Mouse (Mus musculus) stomach, embryonic 14.5 days (tissue): ENCODE data around the gene Med12. TPM values are rescaled to one million over a fixed set of nuclear protein-coding genes. Genes with fewer than 3 reads are reported as not detected.

Experiments used
- ATAC-seq: fragments of 200-750 bp; cut with Nextera tagmentation; 2 replicates; pipeline ENCODE4 v1.8.0; 2017; ENCODE audit warnings: low read depth, moderate TSS enrichment; ENCODE audit not compliant: insufficient number of reproducible peaks, insufficient read depth, low FRiP score
- H3K27ac ChIP-seq: fragments of 300-500 bp; sonication (generic); 2 replicates; pipeline ENCODE4 v1.5.1; 2014; ENCODE audit warnings: mild to moderate bottlenecking, low read length, moderate library complexity, mixed read lengths
- H3K27me3 ChIP-seq: fragments of 300-500 bp; sonication (generic); 2 replicates; pipeline ENCODE4 v1.6.1; 2014; ENCODE audit warnings: low read length, control low read depth, mixed read lengths; ENCODE audit not compliant: control insufficient read depth, insufficient read depth
- H3K36me3 ChIP-seq: fragments of 300-500 bp; sonication (generic); 2 replicates; pipeline ENCODE4 v1.6.1; 2014; ENCODE audit warnings: mild to moderate bottlenecking, control low read depth, low read length, moderate library complexity, mixed read lengths; ENCODE audit not compliant: control insufficient read depth, insufficient read depth
- H3K4me1 ChIP-seq: fragments of 300-500 bp; sonication (generic); 2 replicates; pipeline ENCODE4 v1.6.1; 2014; ENCODE audit warnings: low read length, control low read depth, mixed read lengths; ENCODE audit not compliant: control insufficient read depth, insufficient read depth
- H3K4me2 ChIP-seq: fragments of 300-500 bp; sonication (generic); replicated peaks from 2 replicates; pipeline ENCODE4 v1.6.1; 2014; ENCODE audit warnings: low read depth, low read length, control low read depth
- H3K4me3 ChIP-seq: fragments of 300-500 bp; sonication (generic); 2 replicates; pipeline ENCODE4 v1.5.1; 2014; ENCODE audit warnings: low read depth, low read length, control low read depth
- H3K9ac ChIP-seq: fragments of 300-500 bp; sonication (generic); replicated peaks from 2 replicates; pipeline ENCODE4 v1.6.1; 2014; ENCODE audit warnings: low read depth, mild to moderate bottlenecking, control low read depth, low read length, moderate library complexity, mixed read lengths
- H3K9me3 ChIP-seq: fragments of 300-500 bp; sonication (generic); 2 replicates; pipeline ENCODE4 v1.6.1; 2016; ENCODE audit warnings: low read depth, low read length, control low read depth; ENCODE audit not compliant: control insufficient read depth
- WGBS: fragments of 180-500 bp; shearing (Covaris S2); extraction: QIAGEN DNeasy Blood & Tissue Kit; methylation state at CpG from one replicate; pipeline ENCODE4 v1.1.7; 2014; 5-methylcytosine and 5-hydroxymethylcytosine counted together
- polyA plus RNA-seq: library from polyadenylated mRNA; unstranded; fragments of >200 nt; fragmentation: Nextera tagmentation; extraction: Ambion mirVana; gene quantifications from 2 replicates; pipeline ENCODE4 v1.2.1, GENCODE M21; 2014

Gene Med12
- polyA plus RNA-seq, 1 experiment from 2014 or later: 46.8 TPM

DNA sequence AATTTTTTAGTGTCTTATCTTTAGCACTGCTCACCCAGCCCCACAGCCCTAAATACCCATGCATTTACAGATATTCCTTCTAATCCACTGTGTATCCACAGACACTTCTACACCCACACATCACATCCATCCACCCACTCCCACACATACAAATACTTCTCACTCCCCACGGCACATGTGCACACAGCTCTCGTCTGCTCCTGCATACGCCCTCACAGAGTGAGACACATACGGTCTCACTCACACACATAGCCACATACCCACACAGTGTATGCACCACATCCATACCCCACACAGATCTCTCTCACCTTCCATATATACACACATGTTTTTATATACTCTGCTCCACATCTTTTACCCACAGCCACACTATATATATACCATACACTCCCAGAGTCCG is 35.5 kb downstream of the Med12 start:
- whole genome bisulfite sequencing: 81% methylated on average over 5 of the region's 5 CpGs

DNA sequence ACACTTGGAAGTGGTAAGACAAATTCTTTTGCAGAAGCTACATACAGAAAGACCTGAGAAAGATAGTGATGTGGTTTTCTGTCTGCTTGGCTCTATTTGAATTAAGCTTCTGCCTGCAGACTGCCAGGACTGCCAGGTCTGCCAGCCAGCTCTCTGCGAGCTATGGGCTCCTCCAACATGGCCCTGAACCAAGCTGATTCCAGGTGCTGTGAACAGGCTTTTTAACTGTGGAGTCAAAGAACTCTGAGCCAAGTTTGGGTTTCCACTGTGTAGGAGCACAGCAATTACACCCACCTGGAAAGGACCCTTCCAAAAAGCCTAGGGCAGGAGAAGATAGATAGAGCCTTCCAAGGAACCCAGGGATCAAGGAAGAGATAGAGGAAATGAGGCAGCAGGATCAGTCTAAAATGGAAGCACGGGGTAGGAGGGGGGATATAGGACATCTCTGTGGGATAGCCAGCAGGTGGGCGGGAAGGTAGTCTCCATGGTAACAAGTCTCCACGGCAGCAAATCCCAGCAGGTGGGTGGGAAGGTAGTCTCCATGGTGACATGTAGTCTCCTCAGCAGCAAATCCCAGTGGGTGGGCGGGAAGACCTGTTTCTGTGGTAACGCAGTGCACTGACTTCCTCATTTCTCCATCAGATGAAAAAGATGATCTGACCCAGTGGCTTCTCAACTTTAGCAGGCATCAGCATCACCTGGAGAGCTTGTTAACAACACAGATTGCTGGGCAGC is 40.0 kb downstream of the Med12 start:
- H3K27ac ChIP-seq: no peak overlapping the region
- H3K4me3 ChIP-seq: no peak overlapping the region
- H3K36me3 ChIP-seq: no peaks in the 10 kb centered on the region
- WGBS: 56% methylated on average over 6 of the region's 6 CpGs
- no peaks in the 10 kb centered on the region for H3K27me3 ChIP-seq
- H3K4me1 ChIP-seq: no peaks in the 10 kb centered on the region
- no peak overlapping the region for H3K9ac ChIP-seq
- H3K9me3 ChIP-seq: no peaks in the 10 kb centered on the region
- no peak for ATAC-seq
- no peak overlapping the region for H3K4me2 ChIP-seq

More for the DNA sequence above, 35.5 kb downstream of the Med12 start:
- Histone ChIP-seq H3K9ac (no peak overlapping the region), H3K4me1 (no peaks in the 10 kb centered on the region), H3K9me3 (no peaks in the 10 kb centered on the region), H3K36me3 (no peaks in the 10 kb centered on the region), H3K4me2 (no peak overlapping the region), H3K4me3 (no peak overlapping the region), H3K27ac (no peak overlapping the region), H3K27me3 (no peaks in the 10 kb centered on the region)
- no peak for ATAC-seq

DNA sequence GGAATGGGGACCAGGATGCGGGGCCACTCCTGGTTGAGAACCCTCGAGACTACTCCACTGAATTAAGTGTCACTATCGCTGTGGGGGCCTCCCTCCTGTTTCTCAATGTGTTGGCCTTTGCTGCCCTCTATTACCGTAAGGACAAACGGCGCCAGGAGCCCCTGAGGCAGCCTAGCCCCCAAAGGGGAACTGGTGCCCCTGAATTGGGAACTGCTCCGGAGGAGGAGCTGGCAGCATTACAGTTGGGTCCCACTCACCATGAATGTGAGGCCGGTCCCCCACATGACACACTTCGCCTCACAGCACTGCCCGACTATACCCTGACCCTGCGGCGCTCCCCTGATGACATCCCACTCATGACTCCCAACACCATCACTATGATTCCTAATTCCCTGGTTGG is 45.9 kb downstream of the Med12 start:
- no peak for ATAC-seq
- H3K9me3 ChIP-seq: no peaks in the 10 kb centered on the region
- WGBS: 94% methylated on average over 12 of the region's 12 CpGs
- H3K27me3 ChIP-seq: no peaks in the 10 kb centered on the region
- no peaks in the 10 kb centered on the region for H3K4me1 ChIP-seq
- no peak overlapping the region for H3K27ac ChIP-seq
- H3K4me3 ChIP-seq: no peak overlapping the region
- H3K36me3 ChIP-seq: no peaks in the 10 kb centered on the region
- H3K9ac ChIP-seq: no peak overlapping the region
- H3K4me2 ChIP-seq: no peak overlapping the region

DNA sequence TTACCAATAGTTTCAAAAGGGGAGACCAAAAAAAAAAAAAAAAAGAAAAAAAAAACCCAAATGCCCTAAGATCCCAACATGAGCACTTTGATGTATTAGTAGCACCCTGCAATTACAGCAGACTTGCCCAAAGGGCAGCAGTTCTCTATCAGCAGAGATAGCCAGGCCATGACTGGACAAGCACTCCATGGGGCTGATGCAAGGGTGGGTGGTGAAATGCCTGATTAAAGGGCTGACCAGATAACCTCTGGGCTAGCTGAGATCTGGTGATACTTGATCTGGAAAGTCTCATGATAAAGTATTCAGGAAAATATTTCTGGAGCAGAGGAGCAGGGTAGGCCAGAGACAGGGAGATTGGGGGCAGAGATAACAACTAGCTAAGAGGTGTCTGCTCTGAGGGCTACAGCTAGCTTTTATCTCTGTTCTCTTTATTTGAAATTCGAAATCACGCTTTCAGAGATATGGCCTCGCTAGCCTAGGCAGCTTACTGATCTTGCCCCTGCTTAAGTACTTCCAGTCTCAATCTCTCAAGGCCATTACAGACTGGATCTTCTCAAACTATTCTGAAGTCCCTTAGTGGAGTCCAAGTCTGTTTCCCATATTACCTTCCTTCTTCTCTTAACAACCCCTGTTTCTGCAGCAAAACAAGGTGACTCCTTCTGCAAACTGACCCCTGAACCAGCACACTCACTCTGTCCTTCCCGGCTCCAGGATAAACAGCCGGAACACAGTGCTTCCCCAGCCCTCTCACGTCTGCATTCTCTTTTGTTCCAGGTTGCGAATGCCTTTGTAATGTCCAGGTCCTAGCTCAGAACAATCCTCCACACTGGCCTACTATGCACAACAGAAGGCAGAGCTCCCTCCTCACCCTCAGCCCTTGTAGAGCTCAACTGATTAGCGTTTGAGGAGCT is 52.4 kb downstream of the Med12 start:
- WGBS: 52% methylated on average over 8 of the region's 8 CpGs
- Histone ChIP-seq H3K36me3 (no peaks in the 10 kb centered on the region), H3K9ac (no peak overlapping the region), H3K4me2 (no peak overlapping the region), H3K4me1 (no peaks in the 10 kb centered on the region), H3K9me3 (no peaks in the 10 kb centered on the region), H3K4me3 (no peak overlapping the region), H3K27ac (no peak overlapping the region), H3K27me3 (no peaks in the 10 kb centered on the region)
- ATAC-seq: no peak

DNA sequence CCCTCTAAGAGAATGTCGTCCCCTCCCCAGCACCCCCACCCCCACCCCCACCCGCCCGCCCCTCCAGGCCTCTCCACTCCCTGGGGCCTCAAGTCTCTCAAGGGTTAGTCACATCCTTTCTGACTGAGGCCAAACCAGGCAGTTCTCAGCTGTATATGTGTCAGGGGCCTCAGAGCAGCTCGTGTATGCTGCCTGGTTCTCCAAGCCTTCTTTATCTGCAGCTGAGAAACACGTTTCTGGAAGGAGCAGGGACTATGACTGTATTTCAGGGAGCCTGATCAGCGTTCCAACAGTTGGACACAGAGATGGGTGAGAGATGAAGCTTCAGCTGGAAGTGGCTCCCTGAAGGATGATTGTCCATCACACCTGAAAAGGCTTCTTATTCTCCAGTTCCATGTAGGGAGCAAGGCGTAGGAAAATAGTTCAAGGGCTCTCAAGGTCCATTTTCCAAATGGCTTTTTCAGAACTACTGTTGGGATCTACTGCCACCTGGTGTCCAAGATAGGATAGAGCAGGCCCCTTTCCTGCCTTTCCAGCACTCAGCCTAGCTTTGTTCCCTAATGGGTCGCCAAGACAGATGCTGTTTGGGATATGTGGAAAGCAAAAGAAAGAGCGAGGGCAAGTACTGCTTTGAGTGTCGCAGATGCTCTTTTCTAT is 55.7 kb downstream of the Med12 start:
- 25% methylated on average over 10 of the region's 10 CpGs for WGBS
- no peak overlapping the region for H3K4me2 ChIP-seq
- no peak overlapping the region for H3K4me3 ChIP-seq
- no peak for ATAC-seq
- no peaks in the 10 kb centered on the region for H3K4me1 ChIP-seq
- H3K9ac ChIP-seq: no peak overlapping the region
- H3K9me3 ChIP-seq: no peaks in the 10 kb centered on the region
- H3K36me3 ChIP-seq: no peaks in the 10 kb centered on the region
- no peak overlapping the region for H3K27ac ChIP-seq
- no peaks in the 10 kb centered on the region for H3K27me3 ChIP-seq

DNA sequence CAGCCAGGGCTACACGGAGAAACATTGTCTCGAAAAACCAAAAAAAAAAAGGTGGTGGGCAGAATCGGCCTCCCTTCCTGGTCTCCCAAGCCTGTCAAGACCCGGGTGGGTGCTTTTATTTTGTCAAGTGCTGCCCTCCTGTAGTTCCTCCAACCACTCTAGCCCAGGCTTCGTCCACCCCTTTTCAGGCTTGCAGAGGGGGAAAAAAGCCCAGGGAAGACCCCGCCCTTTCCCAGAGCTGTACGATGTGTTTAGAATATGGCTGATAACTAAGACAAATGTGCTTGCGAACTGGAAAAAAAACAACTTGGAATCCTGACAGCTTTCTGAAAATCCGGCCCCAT is 58.2 kb downstream of the Med12 start:
- ATAC-seq: peak; percentile 43
- H3K9ac ChIP-seq: no peak overlapping the region

DNA sequence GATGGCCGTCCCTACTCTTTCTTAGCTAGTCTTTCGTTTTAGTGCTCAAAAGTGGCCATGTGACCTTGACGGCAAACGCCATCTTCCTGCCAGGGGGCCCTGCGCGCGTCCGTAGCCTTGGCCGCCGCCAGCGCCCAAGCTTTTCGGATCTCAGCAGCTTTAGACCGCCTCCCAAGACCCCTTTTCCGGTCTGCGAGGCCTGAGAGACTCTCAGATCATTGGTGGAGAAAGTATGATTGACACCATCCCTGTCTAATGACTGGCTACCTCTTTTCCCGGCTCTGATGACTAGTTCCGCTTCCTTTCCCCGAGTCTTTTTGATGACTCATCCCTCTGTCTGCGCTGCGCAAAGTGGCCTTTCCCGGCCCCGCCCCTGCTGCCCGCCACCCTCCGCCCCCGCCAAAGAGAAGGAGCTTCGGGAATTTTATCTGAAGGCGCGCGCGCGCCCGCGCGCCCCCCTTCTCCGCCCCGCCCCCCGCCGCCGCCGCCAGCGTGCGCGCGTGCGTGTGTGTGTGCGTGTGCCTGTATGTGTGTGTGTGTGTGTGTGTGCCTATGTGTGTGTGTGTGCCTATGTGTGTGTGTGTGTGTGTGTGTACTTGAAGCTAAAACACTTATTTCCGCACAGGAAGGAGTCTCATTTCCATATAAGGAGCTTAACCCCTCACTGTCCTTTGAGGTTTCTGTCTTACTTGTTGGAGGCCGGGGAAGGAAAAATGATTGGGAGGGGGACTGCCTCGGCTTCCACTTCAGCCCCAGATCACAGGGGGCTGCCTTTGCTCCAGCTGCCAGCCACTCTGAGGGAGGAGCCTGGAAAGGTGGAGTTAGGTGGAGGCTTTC is 58.8 kb downstream of the Med12 start:
- Histone ChIP-seq H3K36me3 (no peaks in the 10 kb centered on the region), H3K4me3 (peak overlapping the region; percentile 24; the same call in 1 of the 2 replicates), H3K9ac (no peak overlapping the region; the same call in 1 of the 2 replicates), H3K4me2 (peak overlapping the region; percentile 50), H3K27ac (peak overlapping the region; percentile 92), H3K4me1 (no peaks in the 10 kb centered on the region), H3K9me3 (no peaks in the 10 kb centered on the region), H3K27me3 (no peaks in the 10 kb centered on the region)
- WGBS: 22% methylated on average over 45 of the region's 49 CpGs
- ATAC-seq: peak; percentile 96

More for the DNA sequence above, 58.2 kb downstream of the Med12 start:
- 38% methylated on average over 9 of the region's 9 CpGs for WGBS
- Histone ChIP-seq H3K9me3 (no peaks in the 10 kb centered on the region), H3K27ac (peak overlapping the region; percentile 92), H3K27me3 (no peaks in the 10 kb centered on the region), H3K4me2 (peak overlapping the region; percentile 35; the same call in 1 of the 2 replicates), H3K4me1 (no peaks in the 10 kb centered on the region), H3K36me3 (no peaks in the 10 kb centered on the region), H3K4me3 (peak overlapping the region; percentile 11; the same call in 1 of the 2 replicates)

DNA sequence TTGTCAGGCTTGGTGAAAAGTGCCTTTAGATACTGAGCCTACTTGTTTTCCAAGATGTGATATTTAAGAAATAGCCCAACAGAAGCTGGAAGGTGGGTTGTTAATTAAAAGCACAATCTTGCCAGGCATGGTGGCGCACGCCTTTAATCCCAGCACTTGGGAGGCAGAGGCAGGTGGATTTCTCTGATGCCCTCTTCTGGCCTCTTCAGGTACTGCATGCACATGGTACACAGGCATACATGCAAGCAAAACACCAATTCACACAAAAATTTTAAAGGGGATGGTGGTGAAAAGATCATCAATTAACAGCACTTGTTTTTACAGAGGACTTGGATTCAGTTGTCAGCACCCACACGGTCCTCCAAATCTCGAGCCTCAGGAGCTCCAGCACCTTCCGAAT is 60.8 kb downstream of the Med12 start:
- WGBS: 88% methylated on average over 5 of the region's 5 CpGs
- Histone ChIP-seq H3K4me1 (no peaks in the 10 kb centered on the region), H3K4me2 (no peak overlapping the region), H3K27ac (no peak overlapping the region), H3K27me3 (no peaks in the 10 kb centered on the region), H3K36me3 (no peaks in the 10 kb centered on the region), H3K9me3 (no peaks in the 10 kb centered on the region), H3K9ac (no peak overlapping the region), H3K4me3 (no peak overlapping the region)
- no peak for ATAC-seq
